Mouse (Mus musculus) neural tube, embryonic 13.5 days (tissue): ENCODE data around the gene Wwc1. TPM values are rescaled to one million over a fixed set of nuclear protein-coding genes. Genes with fewer than 3 reads are reported as not detected.

Experiments used
- ATAC-seq: fragments of 200-750 bp; cut with Nextera tagmentation; 2 replicates; pipeline ENCODE4 v1.8.0; 2017; ENCODE audit warnings: low read depth, mild to moderate bottlenecking, moderate TSS enrichment, moderate library complexity
- H3K27ac ChIP-seq: fragments of 300-500 bp; sonication (generic); replicated peaks from 2 replicates; pipeline ENCODE4 v1.5.1; 2015; ENCODE audit warnings: moderate library complexity, mild to moderate bottlenecking, inconsistent platforms
- H3K27me3 ChIP-seq: fragments of 300-500 bp; sonication (generic); 2 replicates; pipeline ENCODE4 v1.6.1; 2015; ENCODE audit warnings: mild to moderate bottlenecking, inconsistent platforms
- H3K36me3 ChIP-seq: fragments of 300-500 bp; sonication (generic); 2 replicates; pipeline ENCODE4 v1.6.1; 2015; ENCODE audit warnings: mild to moderate bottlenecking, inconsistent platforms
- H3K4me1 ChIP-seq: fragments of 300-500 bp; sonication (generic); replicated peaks from 2 replicates; pipeline ENCODE4 v1.6.1; 2015; ENCODE audit warnings: inconsistent platforms
- H3K4me2 ChIP-seq: fragments of 300-500 bp; sonication (generic); 2 replicates; pipeline ENCODE4 v1.6.1; 2015; ENCODE audit warnings: inconsistent platforms, mild to moderate bottlenecking, moderate library complexity
- H3K4me3 ChIP-seq: fragments of 300-500 bp; sonication (generic); 2 replicates; pipeline ENCODE4 v1.5.1; 2015; ENCODE audit warnings: mild to moderate bottlenecking, inconsistent platforms
- H3K9ac ChIP-seq: fragments of 300-500 bp; sonication (generic); 2 replicates; pipeline ENCODE4 v1.6.1; 2015; ENCODE audit warnings: moderate library complexity, mild to moderate bottlenecking, inconsistent platforms
- H3K9me3 ChIP-seq: fragments of 300-500 bp; sonication (generic); 2 replicates; pipeline ENCODE4 v1.6.1; 2016; ENCODE audit warnings: inconsistent platforms
- WGBS: fragments of 180-500 bp; shearing (Covaris S2); methylation state at CpG from one replicate; pipeline ENCODE4 v1.1.7; 2015; 5-methylcytosine and 5-hydroxymethylcytosine counted together
- polyA plus RNA-seq: library from polyadenylated mRNA; unstranded; fragments of >200 nt; fragmentation: Nextera tagmentation; extraction: Ambion mirVana; gene quantifications from 2 replicates; pipeline ENCODE4 v1.2.1, GENCODE M21; 2015

The Wwc1 gene
- polyA plus RNA-seq, 1 experiment from 2014 or later, result 6.3 TPM

- Histone ChIP-seq H3K4me3 (no peak overlapping the region), H3K36me3 (no peaks in the 10 kb centered on the region), H3K4me2 (no peak overlapping the region), H3K27ac (no peak overlapping the region), H3K4me1 (peaks cover 15% of the 10 kb centered on the region), H3K9me3 (no peaks in the 10 kb centered on the region), H3K9ac (no peak overlapping the region), H3K27me3 (no peaks in the 10 kb centered on the region)
- ATAC-seq, result 0 out of 2 replicates have a peak, but pooled peaks have one; percentile 38
- 40% methylated on average over 6 of the region's 6 CpGs for WGBS
Observed at GRCm38 (mm10) chr11:35948457-35948881, 31.9 kb downstream of the Wwc1 start.

- ATAC-seq, result no peak
Observed at GRCm38 (mm10) chr11:35947944-35948343, 32.4 kb downstream of the Wwc1 start.

GRCm38 (mm10) chr11:35945187-35945586 lies 35.1 kb downstream of the Wwc1 start:
- 74% methylated on average over 6 of the region's 6 CpGs for WGBS
- H3K4me3 ChIP-seq, result no peak overlapping the region
- no peaks in the 10 kb centered on the region for H3K27me3 ChIP-seq
- ATAC-seq, result no peak
- H3K27ac ChIP-seq, result no peak overlapping the region
- no peaks in the 10 kb centered on the region for H3K9me3 ChIP-seq
- H3K9ac ChIP-seq, result no peak overlapping the region
- H3K36me3 ChIP-seq, result no peaks in the 10 kb centered on the region
- no peak overlapping the region for H3K4me2 ChIP-seq
- H3K4me1 ChIP-seq, result peaks cover 25% of the 10 kb centered on the region

More at GRCm38 (mm10) chr11:35947944-35948343, 32.4 kb downstream of the Wwc1 start:
- WGBS, result 88% methylated on average over 9 of the region's 9 CpGs
- Histone ChIP-seq H3K36me3 (no peaks in the 10 kb centered on the region), H3K9ac (no peak overlapping the region), H3K9me3 (no peaks in the 10 kb centered on the region), H3K27ac (no peak overlapping the region), H3K27me3 (no peaks in the 10 kb centered on the region), H3K4me3 (no peak overlapping the region), H3K4me2 (no peak overlapping the region), H3K4me1 (peaks cover 15% of the 10 kb centered on the region)

- H3K27ac ChIP-seq, result no peak overlapping the region
- ATAC-seq, result 0 out of 2 replicates have a peak, but pooled peaks have one; percentile 27
- H3K4me2 ChIP-seq, result no peak overlapping the region
Observed at GRCm38 (mm10) chr11:35941641-35942040, 38.7 kb downstream of the Wwc1 start.

GRCm38 (mm10) chr11:35941064-35941463 lies 39.3 kb downstream of the Wwc1 start:
- Histone ChIP-seq H3K9me3 (no peaks in the 10 kb centered on the region), H3K36me3 (no peaks in the 10 kb centered on the region), H3K27me3 (no peaks in the 10 kb centered on the region), H3K27ac (no peak overlapping the region), H3K4me2 (no peak overlapping the region), H3K9ac (no peak overlapping the region), H3K4me3 (no peak overlapping the region), H3K4me1 (peaks cover 13% of the 10 kb centered on the region)
- WGBS, result 49% methylated on average over 5 of the region's 5 CpGs
- 0 out of 2 replicates have a peak, but pooled peaks have one; percentile 23 for ATAC-seq

More at GRCm38 (mm10) chr11:35941641-35942040, 38.7 kb downstream of the Wwc1 start:
- Histone ChIP-seq H3K4me1 (peaks cover 13% of the 10 kb centered on the region), H3K36me3 (no peaks in the 10 kb centered on the region), H3K27me3 (no peaks in the 10 kb centered on the region), H3K9me3 (no peaks in the 10 kb centered on the region), H3K4me3 (no peak overlapping the region), H3K9ac (no peak overlapping the region)
- 89% methylated on average over 3 of the region's 3 CpGs for WGBS

GRCm38 (mm10) chr11:35938790-35939385 lies 41.4 kb downstream of the Wwc1 start:
- H3K4me3 ChIP-seq, result no peak overlapping the region
- H3K4me2 ChIP-seq, result no peak overlapping the region
- no peaks in the 10 kb centered on the region for H3K27me3 ChIP-seq
- WGBS, result 66% methylated on average over 6 of the region's 6 CpGs
- no peak for ATAC-seq
- no peaks in the 10 kb centered on the region for H3K36me3 ChIP-seq
- no peaks in the 10 kb centered on the region for H3K9me3 ChIP-seq
- no peak overlapping the region for H3K27ac ChIP-seq
- peaks cover 19% of the 10 kb centered on the region for H3K4me1 ChIP-seq
- no peak overlapping the region for H3K9ac ChIP-seq

GRCm38 (mm10) chr11:35935645-35936044 lies 44.7 kb downstream of the Wwc1 start:
- Histone ChIP-seq H3K9me3 (no peaks in the 10 kb centered on the region), H3K4me3 (no peak overlapping the region), H3K27me3 (no peaks in the 10 kb centered on the region), H3K36me3 (no peaks in the 10 kb centered on the region), H3K9ac (no peak overlapping the region), H3K4me2 (no peak overlapping the region), H3K27ac (no peak overlapping the region), H3K4me1 (peaks cover 39% of the 10 kb centered on the region)
- 57% methylated on average over 3 of the region's 3 CpGs for WGBS
- ATAC-seq, result no peak

GRCm38 (mm10) chr11:35935133-35935532 lies 45.2 kb downstream of the Wwc1 start:
- Histone ChIP-seq H3K9me3 (no peaks in the 10 kb centered on the region), H3K27ac (no peak overlapping the region), H3K4me2 (no peak overlapping the region), H3K4me1 (peaks cover 34% of the 10 kb centered on the region), H3K27me3 (no peaks in the 10 kb centered on the region), H3K36me3 (no peaks in the 10 kb centered on the region), H3K9ac (no peak overlapping the region), H3K4me3 (no peak overlapping the region)
- no peak for ATAC-seq
- 96% methylated on average over 1 of the region's 1 CpGs for WGBS

- no peaks in the 10 kb centered on the region for H3K9me3 ChIP-seq
- ATAC-seq, result peak; percentile 67
- peak overlapping the region; percentile 27; the same call in 1 of the 2 replicates for H3K9ac ChIP-seq
- peaks cover 33% of the 10 kb centered on the region for H3K4me1 ChIP-seq
- no peak overlapping the region for H3K4me3 ChIP-seq
- no peaks in the 10 kb centered on the region for H3K36me3 ChIP-seq
- no peaks in the 10 kb centered on the region for H3K27me3 ChIP-seq
- WGBS, result 11% methylated on average over 14 of the region's 14 CpGs
- H3K4me2 ChIP-seq, result peak overlapping the region; percentile 17
- peak overlapping the region; percentile 25; the same call in 1 of the 2 replicates for H3K27ac ChIP-seq
Observed at GRCm38 (mm10) chr11:35933402-35934085, 46.8 kb downstream of the Wwc1 start.

- no peaks in the 10 kb centered on the region for H3K27me3 ChIP-seq
- H3K4me3 ChIP-seq, result no peak overlapping the region
- WGBS, result 90% methylated on average over 14 of the region's 14 CpGs
- peaks cover 42% of the 10 kb centered on the region for H3K4me1 ChIP-seq
- H3K36me3 ChIP-seq, result no peaks in the 10 kb centered on the region
- no peaks in the 10 kb centered on the region for H3K9me3 ChIP-seq
- ATAC-seq, result no peak
- no peak overlapping the region for H3K9ac ChIP-seq
- no peak overlapping the region for H3K27ac ChIP-seq
- H3K4me2 ChIP-seq, result no peak overlapping the region
Observed at GRCm38 (mm10) chr11:35932121-35932885, 48.0 kb downstream of the Wwc1 start.

- no peak overlapping the region for H3K4me3 ChIP-seq
- H3K9ac ChIP-seq, result no peak overlapping the region
- H3K27ac ChIP-seq, result no peak overlapping the region
- H3K27me3 ChIP-seq, result no peaks in the 10 kb centered on the region
- no peaks in the 10 kb centered on the region for H3K36me3 ChIP-seq
- H3K4me1 ChIP-seq, result peaks cover 47% of the 10 kb centered on the region
- 0 out of 2 replicates have a peak, but pooled peaks cover 6% of the 10 kb centered on the region for H3K9me3 ChIP-seq
- 79% methylated on average over 6 of the region's 6 CpGs for WGBS
- ATAC-seq, result no peak
- H3K4me2 ChIP-seq, result no peak overlapping the region
Observed at GRCm38 (mm10) chr11:35930511-35931060, 49.7 kb downstream of the Wwc1 start.

- Histone ChIP-seq H3K27ac (no peak overlapping the region), H3K9me3 (0 out of 2 replicates have a peak, but pooled peaks cover 6% of the 10 kb centered on the region), H3K4me3 (no peak overlapping the region), H3K27me3 (no peaks in the 10 kb centered on the region), H3K36me3 (no peaks in the 10 kb centered on the region), H3K4me2 (no peak overlapping the region), H3K4me1 (peaks cover 40% of the 10 kb centered on the region), H3K9ac (no peak overlapping the region)
- 93% methylated on average over 12 of the region's 12 CpGs for WGBS
- no peak for ATAC-seq
Observed at GRCm38 (mm10) chr11:35928453-35928852, 51.9 kb downstream of the Wwc1 start.
